Mouse (Mus musculus) brain, embryonic 14.5 days (tissue): ENCODE data around the gene Nipsnap1.

Source experiments
- CTCF ChIP-seq: fragments of 200-500 bp; IDR thresholded peaks from 2 replicates; pipeline ENCODE4 v1.5.1; 2012; ENCODE audit warnings: inconsistent platforms, mild to moderate bottlenecking, moderate library complexity, borderline replicate concordance; ENCODE audit not compliant: insufficient read depth, insufficient read length; ENCODE audit errors: extremely low read depth
- POLR2A ChIP-seq: fragments of 200-500 bp; IDR thresholded peaks from 2 replicates; pipeline ENCODE4 v1.6.1; 2012; ENCODE audit warnings: mild to moderate bottlenecking, inconsistent platforms, borderline replicate concordance; ENCODE audit not compliant: poor library complexity, insufficient read depth, insufficient read length, severe bottlenecking; ENCODE audit errors: extremely low read depth

GRCm38 (mm10) chr11:4827340-4827739, 46.4 kb upstream of the Nipsnap1 start:
- TF ChIP-seq CTCF: no peak
- TF ChIP-seq POLR2A: no peak
